Comparison of ENCODE assay signal across 18 mouse cellular contexts in genomic region chr7:67831738-67832137, GRCm38 (mm10).
A peak's percentile ranks its signal among the peaks of the same experiment; 100 is the strongest.
DNase-seq lines count a peak whose midpoint lies in the region; ATAC-seq and TF ChIP-seq lines count a peak whose summit lies in the region.
"Had no signal": no experiment of that assay in that cellular context is flagged by ENCODE, and none has a peak within 500 bp of the region (broad histone marks: within the 10 kb centered on the region; RNA-seq: fewer than 3 reads in every experiment).

No protein-coding gene starts in this region.

- peak; percentile 43 for TF ChIP-seq CTCF in intestine, postnatal 0 days (IDR thresholded peaks at IDR 0.05; ENCODE audit: low read depth)
- TF ChIP-seq CTCF in embryonic fibroblast, embryonic 13.5 days (IDR thresholded peaks at IDR 0.05; ENCODE audit: borderline replicate concordance, insufficient read depth, low read length) = 0 out of 2 replicates have a peak, but pooled peaks have one; percentile 6

- no peaks in the 10 kb centered on the region for H3K36me3 ChIP-seq in intestine, postnatal 0 days (ENCODE audit: control insufficient read depth, insufficient read depth)
- no peaks in the 10 kb centered on the region for H3K36me3 ChIP-seq in intestine, embryonic 15.5 days
- H3K36me3 ChIP-seq: forebrain, embryonic 15.5 days; limb, embryonic 12.5 days; liver, embryonic 13.5 days had no signal

- no peak overlapping the region for H3K4me2 ChIP-seq in intestine, postnatal 0 days (replicated peaks; ENCODE audit: low read depth)
- no peak overlapping the region for H3K4me2 ChIP-seq in intestine, embryonic 15.5 days (replicated peaks)
- H3K4me2 ChIP-seq: forebrain, embryonic 15.5 days; limb, embryonic 12.5 days; liver, embryonic 13.5 days had no signal

- TF ChIP-seq POLR2A in embryonic fibroblast, embryonic 13.5 days (IDR thresholded peaks at IDR 0.05; ENCODE audit: low read depth, low read length) = no peak

- H3K9me3 ChIP-seq in intestine, postnatal 0 days (ENCODE audit: control insufficient read depth) = no peaks in the 10 kb centered on the region
- H3K9me3 ChIP-seq in intestine, embryonic 15.5 days = no peaks in the 10 kb centered on the region
- H3K9me3 ChIP-seq: liver, embryonic 13.5 days had no signal

- ATAC-seq in intestine, postnatal 0 days = no peak
- ATAC-seq in intestine, embryonic 15.5 days = no peak
- ATAC-seq: forebrain, embryonic 15.5 days; hindbrain, embryonic 16.5 days; Patski had no signal

- peak; percentile 17 for DNase-seq in embryo, embryonic 10 days (ENCODE audit: low spot score)
- DNase-seq in embryo, embryonic 10.5 days (ENCODE audit: low spot score) = no peak
- DNase-seq in 3T3-L1 (ENCODE audit: low read depth, low spot score) = peak; percentile 11
- DNase-seq in urinary bladder, postnatal 36 days (ENCODE audit: low spot score in 2 of 2) = no peak
- DNase-seq in urinary bladder, postnatal 10 days (ENCODE audit: low spot score) = no peak
- DNase-seq: adrenal gland, postnatal 36 days; cerebellum, adult 9-10 months; kidney, adult 9 months; liver, embryonic 13.5 days; right cerebral cortex, postnatal 14 days; thymus, postnatal 36 days had no signal

- WGBS in intestine, postnatal 0 days = 67% methylated on average over 2 of the region's 2 CpGs
- 72% methylated on average over 2 of the region's 2 CpGs for WGBS in intestine, embryonic 15.5 days

- H3K9ac ChIP-seq in intestine, postnatal 0 days (ENCODE audit: low read depth, low read length) = no peak overlapping the region
- no peak overlapping the region for H3K9ac ChIP-seq in intestine, embryonic 15.5 days
- H3K9ac ChIP-seq: forebrain, embryonic 15.5 days; limb, embryonic 12.5 days; liver, embryonic 13.5 days had no signal

- H3K27me3 ChIP-seq in intestine, postnatal 0 days (replicated peaks; ENCODE audit: control insufficient read depth, insufficient read depth, low read length) = no peaks in the 10 kb centered on the region
- H3K27me3 ChIP-seq in intestine, embryonic 15.5 days (replicated peaks) = no peaks in the 10 kb centered on the region
- H3K27me3 ChIP-seq: forebrain, embryonic 15.5 days; limb, embryonic 12.5 days; liver, embryonic 13.5 days; Patski had no signal

- H3K27ac ChIP-seq in intestine, postnatal 0 days (ENCODE audit: low read depth, low read length) = no peak overlapping the region
- H3K27ac ChIP-seq in intestine, embryonic 15.5 days = no peak overlapping the region
- H3K27ac ChIP-seq in embryonic fibroblast, embryonic 13.5 days (ENCODE audit: insufficient read depth, low read length) = no peak overlapping the region
- H3K27ac ChIP-seq: forebrain, embryonic 15.5 days; limb, embryonic 12.5 days; liver, embryonic 13.5 days had no signal

- no peaks in the 10 kb centered on the region for H3K4me1 ChIP-seq in intestine, postnatal 0 days (replicated peaks; ENCODE audit: control insufficient read depth, insufficient read depth, low read length)
- H3K4me1 ChIP-seq in intestine, embryonic 15.5 days (replicated peaks) = no peaks in the 10 kb centered on the region
- H3K4me1 ChIP-seq in embryonic fibroblast, embryonic 13.5 days (ENCODE audit: control insufficient read depth, insufficient read depth, low read length) = no peaks in the 10 kb centered on the region
- H3K4me1 ChIP-seq: liver, embryonic 13.5 days had no signal

- no peak overlapping the region for H3K4me3 ChIP-seq in intestine, postnatal 0 days (ENCODE audit: low read depth, low read length)
- H3K4me3 ChIP-seq in intestine, embryonic 15.5 days (replicated peaks) = no peak overlapping the region
- no peak overlapping the region for H3K4me3 ChIP-seq in embryonic fibroblast, embryonic 13.5 days (ENCODE audit: insufficient read depth, low read length)
- H3K4me3 ChIP-seq: forebrain, embryonic 15.5 days; limb, embryonic 12.5 days; liver, embryonic 13.5 days had no signal

Comparison
In these comparisons a context has a peak if more than half of its experiments do, and no peak if none do; other contexts are left out.
1. DNase-seq: peak in embryo, embryonic 10 days (single experiment) and 3T3-L1 (single experiment); none in embryo, embryonic 10.5 days (single experiment), urinary bladder, postnatal 36 days (0 of 2) and urinary bladder, postnatal 10 days (single experiment).